Mouse (Mus musculus) liver, embryonic 11.5 days (tissue): ENCODE results near the gene Syt8. TPM values are rescaled to one million over a fixed set of nuclear protein-coding genes. Genes with fewer than 3 reads are reported as not detected.

Experiments used
- ATAC-seq: fragments of 200-750 bp; cut with Nextera tagmentation; replicated peaks from 2 replicates; pipeline ENCODE4 v1.8.0; 2017; ENCODE audit warnings: moderate number of reproducible peaks, mild to moderate bottlenecking, moderate TSS enrichment, moderate library complexity; ENCODE audit not compliant: low FRiP score
- DNase-seq: peaks from one replicate; pipeline ENCODE4 v3.0.0-alpha.2; 2017; ENCODE audit warnings: low spot score
- H3K27ac ChIP-seq: fragments of 300-500 bp; sonication (generic); 2 replicates; pipeline ENCODE4 v1.5.1; 2014; ENCODE audit warnings: mild to moderate bottlenecking, low read depth, low read length, control low read depth
- H3K27me3 ChIP-seq: fragments of 300-500 bp; sonication (generic); replicated peaks from 2 replicates; pipeline ENCODE4 v1.6.1; 2014; ENCODE audit warnings: low read length, mixed read lengths; ENCODE audit not compliant: control insufficient read depth, insufficient read depth
- H3K36me3 ChIP-seq: fragments of 300-500 bp; sonication (generic); 2 replicates; pipeline ENCODE4 v1.6.1; 2014; ENCODE audit warnings: mild to moderate bottlenecking, low read length, moderate library complexity, mixed read lengths; ENCODE audit not compliant: control insufficient read depth, insufficient read depth
- H3K4me1 ChIP-seq: fragments of 300-500 bp; sonication (generic); replicated peaks from 2 replicates; pipeline ENCODE4 v1.6.1; 2014; ENCODE audit warnings: low read length, mixed read lengths; ENCODE audit not compliant: control insufficient read depth, insufficient read depth
- H3K4me2 ChIP-seq: fragments of 300-500 bp; sonication (generic); 2 replicates; pipeline ENCODE4 v1.6.1; 2014; ENCODE audit warnings: mild to moderate bottlenecking, control low read depth, moderate library complexity
- H3K4me3 ChIP-seq: fragments of 300-500 bp; sonication (generic); 2 replicates; pipeline ENCODE4 v1.5.1; 2014; ENCODE audit warnings: low read depth, low read length, control low read depth
- H3K9ac ChIP-seq: fragments of 300-500 bp; sonication (generic); 2 replicates; pipeline ENCODE4 v1.6.1; 2014; ENCODE audit warnings: low read depth, low read length, control low read depth
- H3K9me3 ChIP-seq: fragments of 300-500 bp; sonication (generic); 2 replicates; pipeline ENCODE4 v1.6.1; 2016; ENCODE audit warnings: low read length, inconsistent platforms, mixed read lengths; ENCODE audit not compliant: control insufficient read depth
- WGBS: fragments of 180-500 bp; shearing (Covaris S2); extraction: QIAGEN DNeasy Blood & Tissue Kit; methylation state at CpG from one replicate; pipeline ENCODE4 v1.1.7; 2014; 5-methylcytosine and 5-hydroxymethylcytosine counted together
- polyA plus RNA-seq: library from polyadenylated mRNA; unstranded; fragments of >200 nt; fragmentation: Nextera tagmentation; extraction: Ambion mirVana; gene quantifications from 2 replicates; pipeline ENCODE4 v1.2.1, GENCODE M21; 2014

Syt8 gene
- polyA plus RNA-seq, result 0.41 and 0.42 TPM in 2 replicates

DNA sequence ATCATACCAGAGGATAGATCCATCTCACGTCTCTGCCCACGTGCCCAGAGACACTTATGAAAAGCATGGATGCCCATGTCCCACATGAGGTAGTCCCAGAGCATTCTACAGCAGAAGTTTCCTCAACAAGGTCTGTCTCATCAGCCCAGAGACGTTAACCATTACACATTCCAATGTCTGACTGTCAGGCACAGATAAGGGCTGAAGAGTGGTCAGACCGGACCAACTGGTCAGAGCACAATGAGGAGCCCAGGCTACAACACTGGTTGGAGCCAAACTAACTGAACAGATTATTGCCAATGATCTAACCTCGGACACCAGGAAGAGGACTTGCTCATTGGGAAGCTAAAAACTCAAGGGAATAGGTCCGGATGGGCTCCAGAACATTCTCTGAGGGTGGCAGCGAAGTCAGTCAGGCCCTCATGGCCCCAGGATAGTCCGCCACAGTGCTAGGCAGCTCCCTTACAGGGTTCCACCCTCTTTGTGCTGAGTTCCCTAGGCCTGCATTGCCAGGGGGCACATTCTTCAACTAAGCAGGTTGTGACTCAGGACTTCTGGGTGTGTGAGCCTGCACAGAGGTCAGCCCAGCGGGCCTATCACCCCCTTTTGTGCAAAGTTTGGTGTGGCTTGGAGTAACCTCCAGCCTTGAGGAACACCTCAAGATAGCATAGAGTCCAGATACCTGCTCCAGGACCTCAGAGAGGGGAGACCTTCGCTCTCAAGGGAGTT is at the start of gene Syt8:
Syt8 (plus strand) TSS at position 714 of the 729 bp plus-strand sequence.
- Histone ChIP-seq H3K36me3 (no peaks in the 10 kb centered on the region), H3K27me3 (peaks cover 3% of the 10 kb centered on the region; the same call in 1 of the 2 replicates), H3K4me1 (peaks cover 8% of the 10 kb centered on the region; the same call in 1 of the 2 replicates), H3K4me3 (no peak within 1 kb of the TSS), H3K4me2 (no peak within 1 kb of the TSS), H3K27ac (no peak within 1 kb of the TSS), H3K9ac (no peak within 1 kb of the TSS), H3K9me3 (no peaks in the 10 kb centered on the region)
- WGBS, result 57% methylated on average over 10 of the region's 10 CpGs
- no peak for DNase-seq
- ATAC-seq, result no peak

DNA sequence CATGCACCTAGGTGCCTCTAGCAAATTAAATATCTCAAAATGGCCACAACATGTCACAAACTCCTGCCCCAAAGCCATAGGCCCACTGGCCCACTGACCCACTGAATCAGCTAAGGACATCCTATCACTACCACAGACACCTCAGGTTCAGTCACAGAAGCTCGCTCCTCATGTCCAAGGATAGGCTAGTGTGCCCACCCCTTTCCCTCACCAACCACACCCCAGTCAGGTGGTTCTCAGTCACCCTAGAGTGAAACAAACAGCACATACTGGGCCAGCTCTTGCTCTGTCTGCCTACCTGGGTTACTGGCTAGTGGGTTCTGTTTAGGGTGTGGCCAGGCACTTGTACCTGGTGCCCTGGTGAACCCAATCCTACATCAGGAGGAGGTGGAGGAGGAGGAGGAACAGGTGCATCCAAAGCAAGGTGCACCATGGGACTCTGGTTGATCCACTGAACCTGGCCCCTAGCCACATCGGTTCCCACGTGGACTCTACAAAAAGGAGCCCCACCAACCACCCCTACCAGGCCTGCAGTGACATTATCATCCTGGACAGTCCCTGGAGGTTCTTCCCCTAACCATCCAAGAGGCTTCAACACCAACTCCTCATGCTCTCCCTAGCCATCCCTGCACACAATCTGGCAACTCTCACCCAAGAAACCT is 48.8 kb upstream of the Syt8 start:
- H3K27ac ChIP-seq, result peak overlapping the region; percentile 25; the same call in 1 of the 2 replicates
- no peak for DNase-seq
- 84% methylated on average over 3 of the region's 3 CpGs for WGBS
- H3K9ac ChIP-seq, result peak overlapping the region; percentile 65
- H3K4me3 ChIP-seq, result peak overlapping the region; percentile 58
- H3K4me1 ChIP-seq, result peaks cover 36% of the 10 kb centered on the region
- H3K9me3 ChIP-seq, result no peaks in the 10 kb centered on the region
- ATAC-seq, result no peak
- peaks cover 41% of the 10 kb centered on the region for H3K36me3 ChIP-seq
- H3K27me3 ChIP-seq, result no peaks in the 10 kb centered on the region
- peak overlapping the region; percentile 89 for H3K4me2 ChIP-seq

DNA sequence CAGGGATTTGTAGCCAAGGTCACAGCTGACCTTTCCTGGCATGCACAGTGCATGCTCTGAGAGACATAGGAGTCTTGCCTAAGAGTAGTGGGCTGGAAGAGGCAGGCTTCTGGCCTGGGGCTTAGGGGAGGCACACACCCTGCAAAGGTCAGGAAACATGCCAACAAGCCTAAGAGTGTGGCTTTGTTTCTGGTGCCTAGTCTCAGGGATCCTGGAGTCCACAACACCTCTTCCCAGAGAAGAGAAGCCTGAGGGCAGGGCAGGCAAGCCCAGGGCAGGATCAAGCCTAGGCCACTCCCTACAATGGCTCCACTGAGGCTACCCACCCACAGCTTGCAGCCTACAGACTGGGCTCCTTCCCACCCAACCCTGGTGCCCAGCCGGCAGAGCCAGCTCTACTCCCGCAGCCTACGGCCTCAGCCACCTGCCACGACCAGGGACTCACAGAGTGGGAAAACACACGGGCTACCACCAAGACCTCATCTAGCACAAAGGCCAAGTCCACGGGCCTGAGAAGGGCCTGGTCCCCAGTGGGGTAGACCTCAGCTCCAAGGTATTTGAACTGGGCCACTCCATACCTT is 47.9 kb upstream of the Syt8 start:
- Histone ChIP-seq H3K27ac (peak overlapping the region; percentile 25), H3K9me3 (no peaks in the 10 kb centered on the region), H3K36me3 (peaks cover 34% of the 10 kb centered on the region), H3K4me1 (peaks cover 28% of the 10 kb centered on the region), H3K9ac (peak overlapping the region; percentile 65), H3K4me2 (peak overlapping the region; percentile 89), H3K4me3 (peak overlapping the region; percentile 58), H3K27me3 (no peaks in the 10 kb centered on the region)
- DNase-seq (no peak), ATAC-seq (peak; percentile 56)
- 52% methylated on average over 6 of the region's 6 CpGs for WGBS

DNA sequence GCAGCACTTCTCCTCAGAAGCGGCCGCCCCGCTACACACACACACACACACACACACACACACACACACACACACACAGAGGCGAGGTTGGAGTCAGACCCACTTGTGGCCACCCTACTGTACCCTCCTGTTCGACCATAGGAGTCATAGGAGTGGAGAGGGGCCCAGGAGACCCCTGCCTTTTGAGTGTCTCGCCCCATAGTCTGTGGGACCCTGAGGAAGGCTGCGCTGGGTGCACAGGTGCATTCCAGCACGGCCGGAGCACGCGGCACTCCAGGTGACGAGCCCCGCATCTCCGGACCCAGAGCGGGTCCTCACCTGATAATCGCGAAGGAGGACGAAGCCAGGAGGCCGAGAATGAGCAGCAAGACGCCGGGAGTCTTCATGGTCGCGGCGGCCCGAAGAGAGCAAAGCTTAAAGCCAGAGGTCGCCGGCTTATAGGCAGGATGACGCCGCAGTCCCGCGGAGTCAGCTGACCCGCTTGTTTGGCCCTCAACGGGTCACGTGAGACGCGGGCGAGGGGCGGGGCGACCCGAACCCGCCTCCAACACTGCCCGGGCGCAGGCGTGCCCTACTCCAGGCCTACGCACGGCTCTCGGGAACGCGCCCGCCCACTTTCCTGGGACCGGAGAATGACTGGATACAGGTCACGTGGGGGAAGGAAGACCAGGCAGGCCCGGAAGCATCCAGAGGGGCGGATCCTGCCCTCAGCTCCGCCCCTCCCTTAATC is 47.1 kb upstream of the Syt8 start, which contains the start of gene Ctsd:
Ctsd (minus strand) TSS at position 620 of the 730 bp plus-strand sequence.
- peak; percentile 98 for DNase-seq
- ATAC-seq, result peak; percentile 92
- Histone ChIP-seq H3K27me3 (no peaks in the 10 kb centered on the region), H3K4me2 (peak within 1 kb of the TSS; percentile 89), H3K27ac (peak within 1 kb of the TSS; percentile 78), H3K9me3 (no peaks in the 10 kb centered on the region), H3K4me3 (peak within 1 kb of the TSS; percentile 58), H3K36me3 (peaks cover 25% of the 10 kb centered on the region), H3K9ac (peak within 1 kb of the TSS; percentile 65), H3K4me1 (peaks cover 23% of the 10 kb centered on the region)
- under 1% methylated on average over 55 of the region's 55 CpGs for WGBS

DNA sequence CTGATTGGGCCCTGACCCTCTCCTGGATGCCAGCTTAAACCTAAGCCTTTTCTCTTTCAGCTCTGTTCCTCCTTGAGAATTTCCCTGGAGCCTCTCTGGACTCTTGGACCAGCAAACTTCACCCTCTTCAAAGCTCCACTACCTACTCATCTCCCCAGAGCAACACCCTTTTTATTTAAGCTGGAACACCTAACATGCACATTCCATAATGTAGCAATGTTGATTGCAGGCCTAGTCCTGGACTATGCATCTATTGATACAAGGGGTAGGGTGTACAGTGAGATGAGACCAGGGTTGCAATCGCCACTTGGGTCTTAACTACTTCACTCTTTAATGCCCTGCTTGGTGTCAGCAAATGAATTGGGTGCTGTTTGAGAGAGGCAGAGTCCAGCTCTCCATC is 46.5 kb upstream of the Syt8 start:
- no peak for DNase-seq
- Histone ChIP-seq H3K27ac (peak overlapping the region; percentile 78), H3K4me3 (peak overlapping the region; percentile 58), H3K36me3 (peaks cover 19% of the 10 kb centered on the region), H3K9me3 (no peaks in the 10 kb centered on the region), H3K9ac (peak overlapping the region; percentile 51), H3K27me3 (no peaks in the 10 kb centered on the region), H3K4me1 (peaks cover 29% of the 10 kb centered on the region), H3K4me2 (peak overlapping the region; percentile 89)
- 85% methylated on average over 1 of the region's 1 CpGs for WGBS
- ATAC-seq, result no peak; the same call in 1 of the 2 replicates

DNA sequence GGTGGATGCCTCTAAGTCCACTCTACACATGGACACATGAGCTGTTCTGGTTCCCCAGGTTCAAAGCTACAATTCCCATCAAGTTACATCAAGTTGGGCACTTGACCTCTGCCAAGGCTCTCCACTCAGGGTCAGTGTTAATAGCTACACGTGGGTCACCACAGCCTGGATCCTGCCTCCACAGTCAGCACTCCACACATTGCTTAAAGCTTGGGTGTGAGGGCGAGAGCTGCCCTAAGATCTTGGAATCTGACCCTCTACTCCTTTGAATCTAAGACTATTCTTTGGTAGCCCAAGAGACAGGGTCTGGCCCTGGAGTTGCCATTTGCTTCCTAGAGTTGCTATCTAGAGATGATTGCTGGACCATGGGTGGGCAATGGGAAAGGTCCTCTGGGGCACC is 45.9 kb upstream of the Syt8 start:
- no peak for ATAC-seq
- WGBS, result 93% methylated on average over 2 of the region's 2 CpGs
- H3K4me2 ChIP-seq, result no peak overlapping the region

DNA sequence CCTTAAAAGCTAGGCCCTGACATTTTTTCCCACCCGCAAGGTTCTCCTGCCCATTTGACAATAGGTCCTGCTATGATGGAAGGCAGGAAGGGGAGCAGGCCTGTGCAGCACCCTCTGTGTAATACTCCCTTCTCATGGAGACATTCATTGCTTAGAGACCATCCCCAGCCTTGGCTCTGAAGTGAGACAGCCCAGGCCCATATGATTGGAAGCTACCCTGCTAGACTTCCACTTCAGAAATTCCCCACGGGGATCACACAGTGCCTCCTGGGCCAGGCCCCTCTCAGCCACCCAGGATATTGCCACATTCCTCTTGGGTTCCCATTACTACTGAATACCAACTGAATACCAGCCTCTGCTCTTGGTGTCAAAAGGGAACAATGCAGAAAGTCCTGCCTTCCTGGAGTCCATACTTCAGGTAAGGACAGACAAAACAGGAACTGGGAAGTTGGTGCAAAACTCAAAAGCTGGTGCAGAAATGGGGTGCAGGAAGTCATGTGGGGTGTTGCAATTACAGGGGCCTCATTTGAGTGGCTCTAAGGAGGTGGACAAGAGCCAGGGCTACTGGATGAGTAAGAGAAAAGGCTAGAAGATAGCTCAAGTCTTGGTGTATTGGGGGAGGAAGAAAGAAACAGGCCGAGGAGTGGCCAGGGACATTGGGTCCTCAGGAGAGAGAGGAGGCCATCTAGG is 44.5 kb upstream of the Syt8 start:
- Histone ChIP-seq H3K9ac (no peak overlapping the region), H3K4me3 (no peak overlapping the region)

More for the DNA sequence above, 45.9 kb upstream of the Syt8 start:
- H3K4me3 ChIP-seq, result no peak overlapping the region
- H3K27me3 ChIP-seq, result no peaks in the 10 kb centered on the region
- peaks cover 15% of the 10 kb centered on the region for H3K36me3 ChIP-seq
- peaks cover 34% of the 10 kb centered on the region for H3K4me1 ChIP-seq
- no peak overlapping the region for H3K9ac ChIP-seq
- H3K27ac ChIP-seq, result peak overlapping the region; percentile 78
- H3K9me3 ChIP-seq, result no peaks in the 10 kb centered on the region
- no peak for DNase-seq

DNA sequence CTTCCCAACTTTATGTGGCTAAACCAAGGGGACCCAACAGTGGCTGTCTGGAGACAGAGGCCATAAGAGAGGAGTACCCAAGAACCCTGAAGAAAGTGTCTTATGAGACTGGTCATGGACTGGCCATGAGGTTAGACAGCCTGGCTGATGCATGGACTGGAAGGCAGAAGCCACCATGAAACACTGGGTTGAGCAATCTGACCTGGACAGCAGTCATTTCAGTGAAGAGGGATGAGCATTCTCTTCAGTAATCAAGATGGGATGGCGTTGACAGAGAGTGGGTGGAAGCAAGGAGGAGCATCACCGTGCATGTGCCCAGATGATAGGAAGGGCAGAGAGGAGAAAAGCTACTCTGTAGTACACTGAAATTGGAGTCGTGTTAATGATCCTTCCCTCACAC is 43.5 kb upstream of the Syt8 start:
- 70% methylated on average over 3 of the region's 3 CpGs for WGBS
- no peaks in the 10 kb centered on the region for H3K36me3 ChIP-seq
- no peak for DNase-seq
- no peak overlapping the region for H3K9ac ChIP-seq
- H3K4me1 ChIP-seq, result peaks cover 46% of the 10 kb centered on the region
- no peak overlapping the region for H3K4me2 ChIP-seq
- no peaks in the 10 kb centered on the region for H3K9me3 ChIP-seq
- no peak for ATAC-seq
- no peak overlapping the region for H3K27ac ChIP-seq
- no peak overlapping the region for H3K4me3 ChIP-seq
- H3K27me3 ChIP-seq, result no peaks in the 10 kb centered on the region

More for the DNA sequence above, 44.5 kb upstream of the Syt8 start:
- Histone ChIP-seq H3K27ac (0 out of 2 replicates have a peak overlapping the region, but pooled peaks have one; percentile 9), H3K4me2 (no peak overlapping the region), H3K27me3 (no peaks in the 10 kb centered on the region), H3K9me3 (no peaks in the 10 kb centered on the region), H3K4me1 (peaks cover 47% of the 10 kb centered on the region), H3K36me3 (peaks cover 6% of the 10 kb centered on the region)
- no peak for ATAC-seq
- 79% methylated on average over 3 of the region's 3 CpGs for WGBS
- no peak for DNase-seq
